Mouse (Mus musculus) intestine, embryonic 15.5 days (tissue): ENCODE results near the gene Atf3. TPM values are rescaled to one million over a fixed set of nuclear protein-coding genes. Genes with fewer than 3 reads are reported as not detected.

Experiments
- ATAC-seq: fragments of 200-750 bp; cut with Nextera tagmentation; 2 replicates; pipeline ENCODE4 v1.8.0; 2017; ENCODE audit warnings: moderate TSS enrichment, moderate library complexity
- H3K27ac ChIP-seq: fragments of 300-500 bp; sonication (generic); 2 replicates; pipeline ENCODE4 v1.5.1; 2015; ENCODE audit warnings: mild to moderate bottlenecking, inconsistent platforms
- H3K27me3 ChIP-seq: fragments of 300-500 bp; sonication (generic); replicated peaks from 2 replicates; pipeline ENCODE4 v1.6.1; 2015; ENCODE audit warnings: inconsistent platforms
- H3K36me3 ChIP-seq: fragments of 300-500 bp; sonication (generic); 2 replicates; pipeline ENCODE4 v1.6.1; 2015; ENCODE audit warnings: inconsistent platforms
- H3K4me1 ChIP-seq: fragments of 300-500 bp; sonication (generic); replicated peaks from 2 replicates; pipeline ENCODE4 v1.6.1; 2015; ENCODE audit warnings: inconsistent platforms
- H3K4me2 ChIP-seq: fragments of 300-500 bp; sonication (generic); replicated peaks from 2 replicates; pipeline ENCODE4 v1.6.1; 2015; ENCODE audit warnings: mild to moderate bottlenecking, inconsistent platforms
- H3K4me3 ChIP-seq: fragments of 300-500 bp; sonication (generic); replicated peaks from 2 replicates; pipeline ENCODE4 v1.5.1; 2015; ENCODE audit warnings: inconsistent platforms
- H3K9ac ChIP-seq: fragments of 300-500 bp; sonication (generic); 2 replicates; pipeline ENCODE4 v1.6.1; 2015; ENCODE audit warnings: inconsistent platforms
- H3K9me3 ChIP-seq: fragments of 300-500 bp; sonication (generic); 2 replicates; pipeline ENCODE4 v1.6.1; 2016; ENCODE audit warnings: inconsistent platforms
- WGBS: fragments of 180-500 bp; shearing (Covaris S2); methylation state at CpG from one replicate; pipeline ENCODE4 v1.1.7; 2015; 5-methylcytosine and 5-hydroxymethylcytosine counted together
- polyA plus RNA-seq: library from polyadenylated mRNA; unstranded; fragments of >200 nt; fragmentation: Nextera tagmentation; extraction: Ambion mirVana; gene quantifications from 2 replicates; pipeline ENCODE4 v1.2.1, GENCODE M21; 2015

The Atf3 gene
- 4.1 and 4.9 TPM in 2 replicates for polyA plus RNA-seq

- no peak for ATAC-seq
- no peak within 1 kb of the TSS for H3K9ac ChIP-seq
- no peaks in the 10 kb centered on the region for H3K9me3 ChIP-seq
- no peak within 1 kb of the TSS for H3K4me3 ChIP-seq
- WGBS, result 63% methylated on average over 6 of the region's 6 CpGs
- peaks cover 4% of the 10 kb centered on the region; the same call in 1 of the 2 replicates for H3K4me1 ChIP-seq
- H3K27me3 ChIP-seq, result no peaks in the 10 kb centered on the region
- H3K36me3 ChIP-seq, result no peaks in the 10 kb centered on the region
- no peak within 1 kb of the TSS for H3K27ac ChIP-seq
- no peak within 1 kb of the TSS for H3K4me2 ChIP-seq
These were observed at the start of gene Atf3 for GRCm38 (mm10) chr1:191217939-191218338. Gene Atf3 (minus strand): TSS chr1:191218039.

GRCm38 (mm10) chr1:191267162-191267561 lies 49.3 kb upstream of the Atf3 start:
- H3K9ac ChIP-seq, result no peak overlapping the region
- 83% methylated on average over 5 of the region's 5 CpGs for WGBS
- peaks cover 16% of the 10 kb centered on the region for H3K4me1 ChIP-seq
- H3K27ac ChIP-seq, result no peak overlapping the region
- H3K4me2 ChIP-seq, result no peak overlapping the region
- no peaks in the 10 kb centered on the region for H3K27me3 ChIP-seq
- H3K36me3 ChIP-seq, result no peaks in the 10 kb centered on the region
- no peak overlapping the region for H3K4me3 ChIP-seq
- ATAC-seq, result no peak
- H3K9me3 ChIP-seq, result no peaks in the 10 kb centered on the region

DNA sequence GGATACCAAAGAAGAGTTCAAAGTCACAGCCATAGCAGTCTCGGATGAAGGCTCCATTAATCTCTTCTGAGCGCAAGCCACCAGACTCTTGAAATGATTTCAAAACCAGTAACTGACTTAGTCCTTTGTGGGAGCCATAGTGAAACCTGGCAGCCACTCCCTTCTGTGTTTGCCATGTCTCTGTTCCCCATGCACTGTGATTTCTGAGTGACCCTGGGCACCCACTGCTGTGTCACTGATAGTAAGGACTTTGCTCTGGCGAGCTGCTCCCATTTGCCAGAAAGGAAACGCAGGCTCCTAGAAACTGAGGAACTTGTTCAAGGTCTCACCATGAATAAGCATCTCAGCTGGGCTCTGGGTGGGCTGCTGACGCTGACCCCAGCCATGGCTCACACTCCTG lies 45.6 kb upstream of the Atf3 start:
- Histone ChIP-seq H3K9ac (no peak overlapping the region), H3K4me2 (no peak overlapping the region), H3K4me1 (peaks cover 16% of the 10 kb centered on the region), H3K4me3 (no peak overlapping the region), H3K36me3 (no peaks in the 10 kb centered on the region), H3K27ac (0 out of 2 replicates have a peak overlapping the region, but pooled peaks have one; percentile 13), H3K27me3 (no peaks in the 10 kb centered on the region), H3K9me3 (no peaks in the 10 kb centered on the region)
- ATAC-seq, result peak; percentile 64
- WGBS, result 82% methylated on average over 5 of the region's 5 CpGs

DNA sequence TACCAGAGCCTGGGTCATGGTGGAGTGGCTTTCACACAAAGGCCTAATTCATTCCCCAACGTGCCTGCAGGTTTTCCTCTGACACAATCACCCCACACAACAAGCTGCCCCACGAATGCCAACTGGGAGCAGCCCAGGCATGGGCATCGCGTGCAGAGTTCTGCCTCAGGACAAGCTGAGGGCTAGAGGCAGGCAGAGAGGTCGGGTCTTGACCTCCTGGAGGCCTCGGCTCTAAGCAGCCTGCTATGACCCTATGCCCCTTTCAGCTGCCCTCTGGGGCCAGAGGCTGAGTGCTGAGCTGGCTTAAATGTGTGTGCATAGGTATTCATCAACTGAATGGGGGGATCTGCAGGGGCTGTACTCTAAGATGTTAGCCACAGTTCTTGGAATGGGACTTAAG lies 44.0 kb upstream of the Atf3 start:
- no peaks in the 10 kb centered on the region for H3K9me3 ChIP-seq
- H3K27ac ChIP-seq, result no peak overlapping the region
- no peak overlapping the region for H3K9ac ChIP-seq
- peaks cover 15% of the 10 kb centered on the region for H3K4me1 ChIP-seq
- H3K4me2 ChIP-seq, result no peak overlapping the region
- no peak overlapping the region for H3K4me3 ChIP-seq
- ATAC-seq, result no peak
- no peaks in the 10 kb centered on the region for H3K27me3 ChIP-seq
- H3K36me3 ChIP-seq, result no peaks in the 10 kb centered on the region
- 40% methylated on average over 6 of the region's 6 CpGs for WGBS

DNA sequence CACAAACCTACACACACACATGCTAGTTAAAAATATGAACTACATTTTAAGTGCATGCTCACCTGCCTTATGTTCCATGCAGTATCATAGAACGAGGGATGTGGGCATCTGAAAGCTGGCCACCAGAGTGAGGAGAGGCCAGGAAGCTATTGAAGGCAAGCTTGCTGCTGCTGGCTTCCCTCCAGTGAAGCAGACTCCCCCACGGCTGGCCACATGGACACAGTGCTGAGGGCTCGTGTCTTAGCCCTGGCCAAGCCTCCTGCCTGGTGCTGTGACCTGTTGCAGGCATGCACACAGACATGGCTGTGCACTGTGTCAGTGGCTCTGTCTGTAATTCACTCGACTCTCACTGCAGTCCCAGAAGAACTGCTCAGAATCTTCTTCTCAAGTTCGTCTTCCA lies 41.8 kb upstream of the Atf3 start:
- no peak overlapping the region for H3K27ac ChIP-seq
- H3K36me3 ChIP-seq, result no peaks in the 10 kb centered on the region
- H3K9me3 ChIP-seq, result no peaks in the 10 kb centered on the region
- H3K27me3 ChIP-seq, result no peaks in the 10 kb centered on the region
- no peak overlapping the region for H3K4me3 ChIP-seq
- H3K9ac ChIP-seq, result no peak overlapping the region
- no peak for ATAC-seq
- H3K4me1 ChIP-seq, result peaks cover 17% of the 10 kb centered on the region
- no peak overlapping the region for H3K4me2 ChIP-seq
- WGBS, result 49% methylated on average over 5 of the region's 5 CpGs

GRCm38 (mm10) chr1:191259121-191259520 lies 41.3 kb upstream of the Atf3 start:
- Histone ChIP-seq H3K27ac (no peak overlapping the region), H3K36me3 (no peaks in the 10 kb centered on the region), H3K9ac (no peak overlapping the region), H3K4me3 (no peak overlapping the region), H3K27me3 (no peaks in the 10 kb centered on the region), H3K4me2 (peak overlapping the region; percentile 15; the same call in 1 of the 2 replicates), H3K4me1 (peaks cover 17% of the 10 kb centered on the region), H3K9me3 (no peaks in the 10 kb centered on the region)
- WGBS, result 30% methylated on average over 7 of the region's 7 CpGs
- ATAC-seq, result no peak

- H3K36me3 ChIP-seq, result no peaks in the 10 kb centered on the region
- no peaks in the 10 kb centered on the region for H3K27me3 ChIP-seq
- no peak overlapping the region for H3K27ac ChIP-seq
- H3K4me2 ChIP-seq, result 0 out of 2 replicates have a peak overlapping the region, but pooled peaks have one; percentile 15
- 49% methylated on average over 3 of the region's 3 CpGs for WGBS
- H3K4me1 ChIP-seq, result peaks cover 17% of the 10 kb centered on the region
- no peak overlapping the region for H3K9ac ChIP-seq
- ATAC-seq, result no peak
- no peak overlapping the region for H3K4me3 ChIP-seq
- H3K9me3 ChIP-seq, result no peaks in the 10 kb centered on the region
These were observed 40.7 kb upstream of the Atf3 start for GRCm38 (mm10) chr1:191258521-191258920.

DNA sequence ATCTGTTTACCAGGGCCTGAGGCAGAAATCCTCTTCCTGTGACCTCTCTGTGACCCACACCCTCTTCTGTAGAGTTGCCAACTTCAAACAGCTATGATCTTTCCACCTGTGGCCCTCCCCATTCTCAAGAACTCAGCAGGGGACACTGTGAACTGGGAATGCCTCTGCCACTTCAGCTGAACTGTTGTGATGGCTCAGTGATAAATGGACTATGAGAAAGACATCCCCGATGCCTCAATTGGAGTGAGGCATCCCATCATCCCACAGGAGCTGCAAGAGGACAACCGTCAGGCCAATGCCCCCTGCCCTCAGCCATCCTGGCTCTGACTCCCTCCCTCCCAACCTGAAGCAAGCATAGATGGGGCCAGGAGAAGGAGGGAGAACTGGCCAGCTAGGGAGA lies 40.1 kb upstream of the Atf3 start:
- no peaks in the 10 kb centered on the region for H3K9me3 ChIP-seq
- peaks cover 15% of the 10 kb centered on the region for H3K4me1 ChIP-seq
- H3K36me3 ChIP-seq, result no peaks in the 10 kb centered on the region
- H3K27me3 ChIP-seq, result no peaks in the 10 kb centered on the region
- no peak overlapping the region for H3K4me2 ChIP-seq
- ATAC-seq, result no peak
- no peak overlapping the region for H3K27ac ChIP-seq
- H3K9ac ChIP-seq, result no peak overlapping the region
- no peak overlapping the region for H3K4me3 ChIP-seq
- 50% methylated on average over 2 of the region's 2 CpGs for WGBS

GRCm38 (mm10) chr1:191257351-191257771 lies 39.5 kb upstream of the Atf3 start:
- H3K4me1 ChIP-seq, result peaks cover 14% of the 10 kb centered on the region
- H3K9ac ChIP-seq, result no peak overlapping the region
- 0 out of 2 replicates have a peak overlapping the region, but pooled peaks have one; percentile 41 for H3K27ac ChIP-seq
- H3K9me3 ChIP-seq, result no peaks in the 10 kb centered on the region
- H3K4me2 ChIP-seq, result no peak overlapping the region
- H3K4me3 ChIP-seq, result no peak overlapping the region
- H3K27me3 ChIP-seq, result no peaks in the 10 kb centered on the region
- WGBS, result 80% methylated on average over 3 of the region's 3 CpGs
- no peak; the same call in 1 of the 2 replicates for ATAC-seq
- H3K36me3 ChIP-seq, result no peaks in the 10 kb centered on the region

- Histone ChIP-seq H3K4me2 (peak overlapping the region; percentile 28; the same call in 1 of the 2 replicates), H3K4me3 (no peak overlapping the region), H3K27me3 (no peaks in the 10 kb centered on the region), H3K36me3 (no peaks in the 10 kb centered on the region), H3K9ac (no peak overlapping the region), H3K27ac (0 out of 2 replicates have a peak overlapping the region, but pooled peaks have one; percentile 41), H3K4me1 (peaks cover 14% of the 10 kb centered on the region), H3K9me3 (no peaks in the 10 kb centered on the region)
- ATAC-seq, result peak; percentile 92
- WGBS, result 50% methylated on average over 11 of the region's 11 CpGs
These were observed 38.9 kb upstream of the Atf3 start for GRCm38 (mm10) chr1:191256566-191257350.

- Histone ChIP-seq H3K27me3 (no peaks in the 10 kb centered on the region), H3K4me2 (no peak overlapping the region), H3K9ac (no peak overlapping the region), H3K27ac (0 out of 2 replicates have a peak overlapping the region, but pooled peaks have one; percentile 41), H3K4me1 (peaks cover 14% of the 10 kb centered on the region), H3K36me3 (no peaks in the 10 kb centered on the region), H3K4me3 (no peak overlapping the region), H3K9me3 (no peaks in the 10 kb centered on the region)
- ATAC-seq, result no peak
- 87% methylated on average over 5 of the region's 5 CpGs for WGBS
These were observed 38.3 kb upstream of the Atf3 start for GRCm38 (mm10) chr1:191256134-191256533.

DNA sequence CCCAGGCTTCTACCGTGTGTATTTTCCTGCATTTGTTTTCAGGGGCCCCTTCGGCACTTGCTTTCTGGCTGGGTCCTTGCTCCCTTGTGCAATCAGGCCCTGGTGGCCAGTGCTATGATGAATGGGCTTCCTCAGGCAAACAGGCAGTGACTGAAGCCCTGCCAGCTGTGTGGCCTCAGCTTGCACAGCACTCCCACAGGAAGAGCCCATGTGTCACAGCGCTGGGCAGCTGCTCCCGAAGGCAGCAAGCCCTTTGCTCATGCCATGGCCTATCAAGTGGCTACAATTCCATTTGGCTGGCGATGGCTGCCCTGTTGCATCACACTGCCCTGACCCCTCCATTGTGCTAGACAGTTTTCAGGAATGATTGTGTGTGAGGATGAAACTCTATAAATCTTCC lies 36.6 kb upstream of the Atf3 start:
- no peak overlapping the region for H3K4me2 ChIP-seq
- 55% methylated on average over 5 of the region's 5 CpGs for WGBS
- no peak overlapping the region for H3K9ac ChIP-seq
- H3K27ac ChIP-seq, result no peak overlapping the region
- peaks cover 14% of the 10 kb centered on the region for H3K4me1 ChIP-seq
- H3K4me3 ChIP-seq, result no peak overlapping the region
- H3K36me3 ChIP-seq, result no peaks in the 10 kb centered on the region
- no peaks in the 10 kb centered on the region for H3K27me3 ChIP-seq
- ATAC-seq, result no peak
- no peaks in the 10 kb centered on the region for H3K9me3 ChIP-seq

DNA sequence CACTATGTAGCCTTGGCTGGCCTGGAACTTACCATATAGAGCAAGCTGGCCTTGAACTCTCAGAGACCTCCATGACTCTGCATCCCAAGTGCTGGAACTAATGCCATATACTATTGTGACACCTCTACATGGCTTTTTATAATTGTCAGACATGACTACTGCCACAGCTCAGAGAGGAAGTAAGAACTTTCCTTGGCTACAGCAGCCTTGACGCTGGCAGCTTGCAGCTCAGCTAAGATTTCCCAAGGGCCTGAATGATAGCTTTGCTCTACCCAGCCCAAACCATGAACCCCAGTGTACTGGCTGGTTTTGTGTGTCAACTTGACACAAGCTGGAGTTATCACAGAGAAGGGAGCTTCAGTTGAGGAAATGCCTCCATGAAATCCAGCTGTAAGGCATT lies 35.8 kb upstream of the Atf3 start:
- no peaks in the 10 kb centered on the region for H3K9me3 ChIP-seq
- H3K4me3 ChIP-seq, result no peak overlapping the region
- WGBS, result 87% methylated on average over 1 of the region's 1 CpGs
- H3K27ac ChIP-seq, result no peak overlapping the region
- H3K9ac ChIP-seq, result no peak overlapping the region
- H3K4me2 ChIP-seq, result no peak overlapping the region
- peaks cover 11% of the 10 kb centered on the region for H3K4me1 ChIP-seq
- no peaks in the 10 kb centered on the region for H3K27me3 ChIP-seq
- ATAC-seq, result no peak
- no peaks in the 10 kb centered on the region for H3K36me3 ChIP-seq
